Mouse (Mus musculus) limb, embryonic 14.5 days (tissue): ENCODE measurements around the gene Lsm11. TPM values are rescaled to one million over a fixed set of nuclear protein-coding genes. Genes with fewer than 3 reads are reported as not detected.

Source experiments
- polyA plus RNA-seq, 2 experiments: library from polyadenylated mRNA; depleted of rRNA in 1 of 2; stranded (reverse) in 1 of 2; unstranded in 1 of 2; fragments of >200 nt; fragmentation: Nextera tagmentation in 1 of 2; extraction: Ambion mirVana in 1 of 2; gene quantifications; 2 replicates each; pipeline versions ENCODE4 v1.2.1 to v1.2.3; 2012 to 2014

Lsm11 gene
- polyA plus RNA-seq, 2 experiments: 7.2 to 8.2 TPM

Other genes with a start within 250 kb of the Lsm11 start
- gene Clint1, start 92.9 kb downstream of the Lsm11 start, polyA plus RNA-seq (2012; rRNA removed): 99.8 and 102 TPM in 2 replicates
- 77.3 and 81.3 TPM in 2 replicates for gene Clint1, start 92.9 kb downstream of the Lsm11 start, polyA plus RNA-seq (2014; fragmentation: Nextera tagmentation; extraction: Ambion mirVana)
- gene Thg1l, start 10.6 kb upstream of the Lsm11 start, polyA plus RNA-seq (2012; rRNA removed): 14.8 and 15.0 TPM in 2 replicates
- 11.2 and 11.6 TPM in 2 replicates for gene Thg1l, start 10.6 kb upstream of the Lsm11 start, polyA plus RNA-seq (2014; fragmentation: Nextera tagmentation; extraction: Ambion mirVana)
- 0.54 and 0.64 TPM in 2 replicates for gene Sox30, start 35.4 kb upstream of the Lsm11 start, polyA plus RNA-seq (2012; rRNA removed)
- gene Sox30, start 35.4 kb upstream of the Lsm11 start, polyA plus RNA-seq (2014; fragmentation: Nextera tagmentation; extraction: Ambion mirVana): 0.25 and 0.45 TPM in 2 replicates
- gene Gm12166, start 107.4 kb upstream of the Lsm11 start, polyA plus RNA-seq (2012; rRNA removed): 4.8 and 5.5 TPM in 2 replicates
- gene Gm12166, start 107.4 kb upstream of the Lsm11 start, polyA plus RNA-seq (2014; fragmentation: Nextera tagmentation; extraction: Ambion mirVana): 4.2 and 4.7 TPM in 2 replicates
- gene Adam19, start 111.1 kb upstream of the Lsm11 start, polyA plus RNA-seq (2012; rRNA removed): 29.3 and 34.0 TPM in 2 replicates
- gene Adam19, start 111.1 kb upstream of the Lsm11 start, polyA plus RNA-seq (2014; fragmentation: Nextera tagmentation; extraction: Ambion mirVana): 13.3 and 14.3 TPM in 2 replicates
- 2.6 and 3.2 TPM in 2 replicates for gene Nipal4, start 221.6 kb upstream of the Lsm11 start, polyA plus RNA-seq (2012; rRNA removed)
- 4.3 and 4.5 TPM in 2 replicates for gene Nipal4, start 221.6 kb upstream of the Lsm11 start, polyA plus RNA-seq (2014; fragmentation: Nextera tagmentation; extraction: Ambion mirVana)